Mouse (Mus musculus): ENCODE measurements around the gene Zfp599.
"Not testable (repeated sequence)": the region's sequence is repeated elsewhere in the genome, so short reads cannot be mapped to it uniquely, and the experiment has no call there.

Zfp599 gene

DNA sequence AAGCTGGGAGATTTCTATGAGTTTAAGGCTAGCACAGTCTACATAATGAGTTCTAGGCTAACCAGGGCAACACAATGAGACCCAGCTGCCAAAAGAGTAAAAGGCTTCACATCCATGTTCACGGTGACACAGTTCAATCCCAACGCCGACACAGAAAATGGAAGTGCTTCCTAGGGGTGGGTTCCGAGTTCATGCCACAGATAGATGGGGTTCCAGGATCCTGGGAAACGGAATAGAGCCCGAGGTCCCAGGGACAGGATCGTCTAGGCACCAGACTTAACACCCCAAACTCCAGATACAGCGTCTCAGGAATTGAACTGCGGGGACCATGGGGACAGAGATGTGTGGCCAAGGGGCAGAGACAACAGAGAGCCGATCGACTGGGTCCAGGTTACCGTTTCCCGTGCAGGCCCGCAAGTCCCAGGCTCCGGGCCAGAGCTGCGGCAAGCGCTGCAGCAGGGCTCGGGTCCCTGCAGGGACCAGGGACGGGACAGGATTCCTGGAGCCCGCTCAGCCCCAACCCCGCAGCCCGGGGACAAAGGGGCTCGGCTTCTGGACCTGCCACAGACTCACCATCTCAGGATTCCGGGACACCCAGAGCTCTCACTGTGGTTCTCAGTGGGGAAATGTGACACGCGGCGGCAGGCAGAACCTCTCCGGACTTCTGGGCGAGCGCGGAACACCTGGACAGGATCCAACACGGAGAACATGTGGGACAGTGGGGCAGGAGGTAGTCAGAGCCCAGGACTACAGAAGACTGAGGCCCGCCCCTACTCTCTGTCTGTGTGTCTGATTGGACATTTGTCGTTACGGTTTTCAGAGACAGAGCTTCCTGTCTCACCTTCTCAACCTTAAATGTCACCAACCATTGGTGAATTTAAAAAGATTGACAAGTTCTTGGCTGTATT lies at the start of gene Zfp599:
TSS of gene Zfp599 (minus strand) at position 712 of the 908 bp plus-strand sequence.
- DNase-seq = peak; percentile 49

GRCm38 (mm10) chr9:22307920-22308262 lies 48.2 kb upstream of the Zfp599 start:
- not testable (repeated sequence) for DNase-seq

DNA sequence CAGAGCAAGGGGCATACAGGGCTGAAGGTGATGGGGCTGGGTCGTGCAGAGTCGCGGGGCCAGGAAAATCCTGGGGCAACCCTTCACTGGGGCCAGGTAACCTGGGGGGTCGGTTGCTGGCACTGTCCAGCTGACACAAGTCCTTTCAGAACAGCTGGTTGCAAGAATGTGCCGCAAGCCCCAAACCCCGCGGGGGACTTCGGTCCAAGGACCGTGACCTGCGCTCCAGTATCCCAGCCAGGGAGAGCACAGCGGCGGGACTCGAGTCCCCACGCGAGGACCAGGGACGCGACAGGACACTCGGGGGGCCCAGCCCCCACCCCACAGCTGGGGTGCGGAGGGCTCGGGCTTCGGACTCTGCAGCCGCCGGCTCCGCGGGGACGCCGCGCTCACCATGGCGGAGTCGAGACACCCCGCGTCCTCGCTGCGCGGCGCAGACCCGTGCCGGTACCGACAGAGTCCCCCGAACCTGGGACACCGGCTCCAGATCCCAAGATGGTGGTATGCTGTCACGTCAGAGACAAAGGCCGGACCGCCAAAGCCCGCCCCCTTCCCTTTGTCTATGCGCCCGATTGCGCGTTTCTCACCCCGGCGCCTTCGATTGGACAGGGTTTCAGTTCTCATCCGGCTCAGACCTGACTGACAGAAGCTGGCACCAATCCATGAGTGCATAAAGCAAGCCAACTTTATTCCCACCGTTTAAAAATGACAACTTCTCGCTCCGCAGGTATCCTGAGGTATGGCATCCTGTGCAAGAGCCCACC lies 47.6 kb upstream of the Zfp599 start, which contains the start of gene Zfp810:
TSS of gene Zfp810 (minus strand) at position 493 of the 764 bp plus-strand sequence.
- DNase-seq = peak; percentile 97

- DNase-seq = no peak
Measured at GRCm38 (mm10) chr9:22306726-22307125, 47.0 kb upstream of the Zfp599 start.

DNA sequence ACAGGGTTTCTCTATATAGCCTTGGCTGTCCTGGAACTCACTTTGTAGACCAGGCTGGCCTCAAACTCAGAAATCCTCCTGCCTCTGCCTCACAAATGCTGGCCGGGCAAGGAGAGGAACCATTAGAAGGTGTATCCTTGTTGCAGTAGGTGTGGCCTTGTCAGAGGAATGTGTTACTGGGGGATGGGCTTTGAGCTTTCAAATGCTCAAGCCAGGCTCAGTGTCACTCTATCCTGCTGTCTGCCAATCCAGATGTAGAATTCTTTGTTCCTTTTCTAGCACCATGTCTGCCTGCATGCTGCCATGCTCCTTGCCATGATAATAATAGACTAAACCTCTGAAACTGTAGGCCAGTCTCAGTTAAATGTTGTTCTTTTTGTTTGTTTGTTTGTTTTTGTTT lies 42.5 kb upstream of the Zfp599 start:
- DNase-seq = no peak

DNA sequence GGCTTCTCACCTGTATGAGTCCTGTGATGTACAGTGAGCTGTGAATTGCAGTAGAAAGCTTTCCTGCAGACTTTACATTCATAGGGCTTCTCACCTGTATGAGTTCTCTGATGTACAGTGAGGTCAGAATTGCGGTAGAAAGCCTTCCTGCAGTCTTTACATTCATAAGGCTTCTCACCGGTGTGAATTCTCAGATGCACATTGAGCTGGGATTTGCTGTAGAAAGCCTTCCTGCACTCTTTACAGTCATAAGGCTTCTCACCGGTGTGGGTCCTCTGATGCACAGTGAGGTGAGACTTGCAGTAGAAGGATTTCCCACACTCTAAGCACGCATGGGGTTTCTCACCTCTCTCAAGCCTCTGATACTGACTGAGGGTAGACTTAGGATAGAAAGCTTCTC lies 19.0 kb upstream of the Zfp599 start:
- DNase-seq = no peak

GRCm38 (mm10) chr9:22268886-22269285 lies 9.2 kb upstream of the Zfp599 start:
- DNase-seq = no peak

- no peak for DNase-seq
Measured at GRCm38 (mm10) chr9:22262611-22263010, 2.9 kb upstream of the Zfp599 start.

DNA sequence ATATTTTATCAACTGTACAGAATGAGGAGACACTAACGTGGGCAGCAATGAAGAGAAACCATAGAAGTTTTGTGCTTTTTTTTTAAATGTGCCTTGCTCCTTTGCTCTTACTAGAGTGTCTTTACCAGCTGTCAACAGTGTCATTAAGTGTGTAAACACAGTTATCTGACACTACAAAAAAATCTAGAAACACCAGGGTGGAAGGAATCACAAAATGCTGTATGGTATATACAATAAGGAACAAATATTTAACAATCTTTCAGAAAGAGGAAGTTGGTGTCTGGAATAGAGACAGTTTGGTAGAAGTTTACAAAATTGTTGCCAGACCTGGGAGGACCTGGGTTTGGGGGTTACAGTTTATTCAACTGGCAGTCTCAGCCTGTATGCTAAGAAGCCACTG lies 1.9 kb upstream of the Zfp599 start:
- DNase-seq = no peak

DNA sequence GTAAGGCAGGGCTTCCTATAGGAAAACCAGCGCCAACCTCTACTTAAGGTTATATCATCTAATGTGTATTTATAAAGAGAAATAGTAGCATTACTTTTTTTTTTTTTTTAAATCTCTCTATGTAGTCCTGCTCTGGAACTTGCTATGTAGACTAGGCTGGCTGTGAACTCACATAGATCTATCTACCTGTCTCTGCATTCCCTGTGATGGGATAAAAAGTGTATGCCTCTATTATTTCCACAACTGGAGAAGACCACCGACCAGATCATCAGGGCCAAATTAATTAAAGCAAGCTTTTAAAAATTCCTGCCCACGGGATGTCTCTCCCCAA lies 362 bp upstream of the Zfp599 start:
- DNase-seq = no peak

- no peak for DNase-seq
Measured at GRCm38 (mm10) chr9:22258784-22259183, 911 bp downstream of the Zfp599 start.

DNA sequence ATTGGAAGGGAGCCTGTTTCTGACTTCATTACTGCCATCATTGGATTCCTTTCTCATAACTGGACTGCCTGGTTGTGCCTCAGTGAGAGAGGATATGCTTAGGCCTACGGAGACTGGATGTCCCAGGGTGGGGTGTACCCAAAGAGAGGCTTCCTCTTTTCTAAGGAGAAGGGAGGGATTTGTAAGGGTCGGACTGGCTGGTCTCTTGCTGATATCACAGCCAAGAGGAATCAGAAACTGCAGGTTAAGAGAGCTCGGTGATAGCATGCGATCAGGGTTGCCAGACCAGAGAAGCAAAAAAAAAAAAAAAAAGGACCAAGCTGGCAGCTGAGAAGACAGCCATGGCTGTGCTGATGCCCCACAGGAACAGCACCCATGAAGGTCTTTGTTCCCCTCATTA lies 3.1 kb downstream of the Zfp599 start:
- no peak for DNase-seq

DNA sequence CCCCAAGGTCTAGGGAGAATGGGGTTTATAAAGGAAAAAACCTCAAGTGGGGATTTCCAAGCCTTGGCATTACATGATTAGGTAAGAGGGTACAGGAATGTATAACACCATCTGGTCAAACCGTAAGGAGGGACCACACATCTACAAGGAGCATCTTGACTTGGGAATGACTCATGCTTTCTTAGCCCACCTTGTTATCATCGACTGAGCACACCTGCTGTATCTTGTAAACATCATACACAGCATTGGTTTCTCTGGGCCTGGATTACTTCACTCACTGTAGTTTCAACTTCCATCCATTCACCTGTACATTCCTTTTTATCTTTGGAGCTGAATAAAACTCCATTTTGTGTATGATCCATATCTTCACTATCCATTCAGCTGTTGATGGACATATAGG lies 15.5 kb downstream of the Zfp599 start:
- DNase-seq = no peak

DNA sequence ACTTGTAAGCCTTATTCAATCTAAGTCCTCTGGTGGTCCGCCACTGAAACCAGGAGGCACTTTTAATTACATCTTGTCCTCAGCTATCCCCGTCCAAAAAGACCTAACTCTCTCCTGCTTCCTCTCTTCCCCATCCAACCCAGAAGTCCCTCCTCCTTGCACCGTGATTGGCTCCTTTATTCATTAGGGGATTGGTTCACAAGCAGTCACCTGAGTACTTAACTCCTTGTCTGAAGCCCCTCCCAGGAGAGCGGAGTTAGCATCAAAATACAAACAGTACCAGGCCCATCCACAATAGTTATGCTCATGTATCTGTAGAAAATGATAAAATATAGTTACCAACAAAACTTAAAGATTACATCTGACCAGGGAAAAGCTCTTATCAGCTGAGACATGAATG lies 19.7 kb downstream of the Zfp599 start:
- no peak for DNase-seq

- DNase-seq = peak; percentile 12
Measured at GRCm38 (mm10) chr9:22230556-22230955, 29.1 kb downstream of the Zfp599 start.

GRCm38 (mm10) chr9:22230061-22230460 lies 29.6 kb downstream of the Zfp599 start:
- no peak for DNase-seq

- DNase-seq = no peak
Measured at GRCm38 (mm10) chr9:22229386-22230026, 30.2 kb downstream of the Zfp599 start.

DNA sequence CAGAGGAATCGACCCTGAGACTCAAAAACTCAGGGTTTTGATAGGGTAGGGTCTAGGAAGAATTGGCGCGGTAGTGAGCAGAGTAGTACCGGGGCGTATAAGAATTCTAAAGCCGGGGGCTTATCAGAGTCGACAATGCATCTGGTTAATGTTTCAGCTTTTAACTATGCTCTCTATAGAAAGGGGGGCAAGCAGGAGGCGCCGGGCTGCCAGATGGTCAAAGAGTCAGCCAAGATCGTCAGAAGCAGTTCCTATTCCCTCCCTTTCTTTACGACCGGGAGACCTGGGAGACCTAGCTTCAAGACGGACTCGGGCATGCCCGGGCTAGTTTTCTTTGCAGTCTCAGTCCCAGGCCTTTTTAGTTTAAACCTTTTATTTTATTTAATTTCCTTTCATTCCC lies 32.8 kb downstream of the Zfp599 start:
- peak; percentile 71 for DNase-seq

DNA sequence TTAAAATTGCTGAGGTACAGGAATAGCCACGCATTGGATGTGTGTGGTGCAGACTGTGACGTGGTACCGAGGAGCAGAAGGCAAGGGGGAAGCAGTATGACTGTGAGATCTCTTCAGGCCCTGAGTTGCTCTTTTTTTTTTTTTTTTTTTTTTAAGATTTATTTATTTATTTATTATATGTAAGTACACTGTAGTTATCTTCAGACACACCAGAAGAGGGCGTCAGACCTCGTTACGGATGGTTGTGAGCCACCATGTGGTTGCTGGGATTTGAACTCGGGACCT lies 33.4 kb downstream of the Zfp599 start:
- DNase-seq = not testable (repeated sequence)

- peak; percentile 100 for DNase-seq
Measured at GRCm38 (mm10) chr9:22225581-22226388, 33.9 kb downstream of the Zfp599 start, which contains the start of gene Zfp809. Gene Zfp809, plus strand, starts transcription at chr9:22225714.

DNA sequence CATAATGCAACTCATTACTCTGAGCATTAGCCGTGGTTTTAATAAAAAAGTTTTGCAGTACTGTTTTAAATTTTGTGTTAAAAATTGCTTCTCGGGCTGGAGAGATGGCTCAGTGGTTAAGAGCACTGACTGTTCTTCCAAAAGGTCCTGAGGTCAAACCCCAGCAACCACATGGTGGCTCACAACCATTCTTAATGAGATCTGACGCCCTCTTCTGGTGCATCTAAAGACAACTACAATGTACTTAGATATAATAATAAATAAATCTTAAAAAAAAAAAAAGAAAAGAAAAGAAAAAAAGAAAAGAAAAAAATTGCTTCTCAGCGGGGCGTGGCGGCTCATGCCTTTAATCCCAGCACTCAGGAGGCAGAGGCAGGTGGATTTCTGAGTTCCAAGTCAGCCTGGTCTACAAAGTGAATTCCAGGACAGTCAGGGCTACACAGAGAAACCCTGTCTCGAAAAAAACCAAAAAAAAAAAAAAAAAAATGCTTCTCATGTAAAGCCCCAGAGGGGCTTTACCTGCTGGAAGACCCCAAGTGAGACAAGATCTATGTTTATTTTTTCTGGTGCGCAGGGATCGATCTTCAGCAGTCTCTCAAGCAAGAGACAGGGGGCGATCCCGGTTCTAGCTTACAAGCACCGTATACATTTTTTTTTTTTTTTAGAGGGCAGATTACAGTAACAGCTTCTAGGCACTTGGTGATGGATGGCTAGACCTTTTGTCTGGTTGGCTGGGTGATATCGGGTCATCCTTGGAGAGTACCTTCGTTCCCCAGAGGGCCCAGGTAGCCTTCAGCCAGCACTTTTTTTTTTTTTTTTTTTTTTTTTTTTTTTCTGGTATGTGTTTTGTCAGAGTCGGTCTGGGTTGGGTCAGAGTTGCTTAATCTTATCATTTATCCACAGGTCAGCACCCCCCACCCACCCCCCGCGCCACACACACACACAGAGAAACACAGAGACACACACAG lies 34.9 kb downstream of the Zfp599 start:
- DNase-seq = peak; percentile 29

- DNase-seq = peak; percentile 69
Measured at GRCm38 (mm10) chr9:22224066-22224465, 35.6 kb downstream of the Zfp599 start.

Measured in kidney, adult 9 months (tissue).